Mouse (Mus musculus): ENCODE results near the gene Hamp. TPM values are rescaled to one million over a fixed set of nuclear protein-coding genes. Genes with fewer than 3 reads are reported as not detected.
"Not testable (repeated sequence)": the region's sequence is repeated elsewhere in the genome, so short reads cannot be mapped to it uniquely, and the experiment has no call there.

Hamp gene
- polyA plus RNA-seq, 1 experiment from 2014 or later = not detected

DNA sequence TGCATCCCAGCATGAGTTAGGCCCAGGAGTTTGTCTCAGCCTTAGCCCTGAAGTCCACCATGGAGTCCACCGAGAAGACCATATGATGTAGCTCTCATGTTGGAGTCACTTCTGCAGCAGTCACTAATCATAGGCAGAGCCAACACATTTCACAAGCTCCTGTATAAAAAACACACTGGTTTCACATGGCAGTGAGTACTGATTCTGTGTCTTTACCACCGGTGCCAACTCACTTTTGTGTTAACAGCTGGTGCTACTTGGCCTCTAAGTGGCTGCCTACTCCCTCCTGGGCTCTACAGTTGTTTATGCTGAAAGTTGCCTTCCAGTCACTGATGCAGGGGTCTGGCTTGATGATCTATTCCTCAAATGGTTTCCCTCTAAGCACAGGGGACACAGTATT lies 19.3 kb downstream of the Hamp start, which contains the start of gene Hamp2:
Hamp2 (minus strand) TSS at position 101 of the 400 bp plus-strand sequence.
- H3K9me3 ChIP-seq (ENCODE audit: control insufficient read depth, low read length); ATAC-seq (ENCODE audit: low FRiP score); H3K4me3 ChIP-seq (ENCODE audit: low read depth, low read length); H3K36me3 ChIP-seq (ENCODE audit: control insufficient read depth, insufficient read depth, low read length); H3K27me3 ChIP-seq (ENCODE audit: control insufficient read depth, insufficient read depth, low read length); H3K9ac ChIP-seq (ENCODE audit: low read depth, low read length); H3K4me1 ChIP-seq (replicated peaks; ENCODE audit: control insufficient read depth, insufficient read depth, low read length); DNase-seq (ENCODE audit: low spot score); H3K4me2 ChIP-seq (replicated peaks; ENCODE audit: low read depth, low read length); H3K27ac ChIP-seq (ENCODE audit: low read depth, low read length): not testable (repeated sequence)
- WGBS = 71% methylated on average over 2 of the region's 2 CpGs

DNA sequence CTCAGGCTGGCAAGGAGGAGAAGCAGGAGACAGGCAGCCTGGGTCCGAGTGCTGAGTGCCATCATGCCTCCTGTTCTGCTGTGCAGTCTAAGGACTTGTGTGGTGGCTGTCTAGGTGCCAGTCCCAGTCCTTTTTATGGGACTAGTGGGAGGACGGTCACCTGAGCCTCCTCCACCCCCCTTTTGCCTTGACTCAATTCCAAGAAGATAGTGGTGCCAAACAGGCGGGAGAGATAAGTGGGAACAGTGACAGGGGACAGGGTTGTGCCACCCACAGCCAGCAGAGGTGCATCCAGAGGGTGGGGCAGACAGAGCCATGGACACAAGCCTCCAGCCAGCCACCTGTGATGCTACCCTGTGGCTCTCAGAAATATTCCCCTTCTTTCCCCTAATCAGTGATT lies 19.8 kb downstream of the Hamp start:
- Histone ChIP-seq H3K4me1 (replicated peaks; ENCODE audit: control insufficient read depth, insufficient read depth, low read length) (no peaks in the 10 kb centered on the region), H3K4me3 (ENCODE audit: low read depth, low read length) (no peak overlapping the region), H3K4me2 (replicated peaks; ENCODE audit: low read depth, low read length) (no peak overlapping the region), H3K27ac (ENCODE audit: low read depth, low read length) (no peak overlapping the region), H3K9me3 (ENCODE audit: control insufficient read depth, low read length) (no peaks in the 10 kb centered on the region), H3K36me3 (ENCODE audit: control insufficient read depth, insufficient read depth, low read length) (no peaks in the 10 kb centered on the region), H3K9ac (ENCODE audit: low read depth, low read length) (no peak overlapping the region), H3K27me3 (ENCODE audit: control insufficient read depth, insufficient read depth, low read length) (no peaks in the 10 kb centered on the region)
- WGBS = 74% methylated on average over 3 of the region's 3 CpGs
- DNase-seq (ENCODE audit: low spot score) (no peak), ATAC-seq (ENCODE audit: low FRiP score) (no peak)

DNA sequence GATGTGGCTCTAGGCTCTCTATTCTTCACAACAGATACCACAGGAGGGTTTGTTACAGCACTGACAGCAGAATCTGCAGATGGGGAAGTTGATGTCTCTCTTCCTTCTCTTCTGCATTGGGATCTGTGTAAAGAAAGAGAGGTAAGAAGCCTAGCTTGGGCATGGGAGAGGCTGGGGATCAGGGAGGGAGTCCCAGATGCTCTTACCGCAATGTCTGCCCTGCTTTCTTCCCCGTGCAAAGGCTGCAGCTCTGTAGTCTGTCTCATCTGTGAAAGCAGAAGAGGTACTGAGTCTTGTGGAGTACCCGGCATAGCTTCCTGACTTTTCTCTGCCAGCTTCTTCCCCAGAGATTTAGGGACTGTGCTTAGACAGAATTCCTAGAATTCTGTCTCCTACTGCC lies 21.3 kb downstream of the Hamp start:
- H3K36me3 ChIP-seq (ENCODE audit: control insufficient read depth, insufficient read depth, low read length); H3K4me1 ChIP-seq (replicated peaks; ENCODE audit: control insufficient read depth, insufficient read depth, low read length); H3K9ac ChIP-seq (ENCODE audit: low read depth, low read length); DNase-seq (ENCODE audit: low spot score); ATAC-seq (ENCODE audit: low FRiP score); H3K27me3 ChIP-seq (ENCODE audit: control insufficient read depth, insufficient read depth, low read length); H3K27ac ChIP-seq (ENCODE audit: low read depth, low read length); H3K4me3 ChIP-seq (ENCODE audit: low read depth, low read length); H3K4me2 ChIP-seq (replicated peaks; ENCODE audit: low read depth, low read length); H3K9me3 ChIP-seq (ENCODE audit: control insufficient read depth, low read length): not testable (repeated sequence)
- WGBS = 40% methylated on average over 3 of the region's 3 CpGs

DNA sequence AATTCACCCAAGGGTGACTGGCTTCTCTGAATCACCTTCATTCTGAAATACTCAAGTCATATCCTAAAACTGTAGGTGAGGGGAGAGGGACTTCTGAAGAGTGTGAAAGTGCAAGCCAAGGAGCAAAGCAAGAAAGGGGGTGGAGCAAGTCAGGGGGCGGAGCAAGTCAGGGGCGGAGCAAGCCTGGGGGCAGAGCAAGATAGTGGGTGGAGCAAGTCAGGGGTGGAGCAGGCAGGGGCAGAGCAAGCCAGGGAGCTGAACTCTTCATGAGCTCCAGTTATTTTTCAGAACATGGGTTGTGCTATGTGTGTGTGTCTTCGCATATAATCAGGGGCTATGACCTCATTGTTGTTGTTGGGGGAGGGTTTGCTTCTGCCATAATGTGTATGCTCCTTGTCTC lies 23.6 kb downstream of the Hamp start:
- Histone ChIP-seq H3K27me3 (ENCODE audit: control insufficient read depth, insufficient read depth, low read length) (no peaks in the 10 kb centered on the region), H3K27ac (ENCODE audit: low read depth, low read length) (no peak overlapping the region), H3K4me1 (replicated peaks; ENCODE audit: control insufficient read depth, insufficient read depth, low read length) (no peaks in the 10 kb centered on the region), H3K9me3 (ENCODE audit: control insufficient read depth, low read length) (no peaks in the 10 kb centered on the region), H3K4me2 (replicated peaks; ENCODE audit: low read depth, low read length) (no peak overlapping the region), H3K4me3 (ENCODE audit: low read depth, low read length) (no peak overlapping the region), H3K36me3 (ENCODE audit: control insufficient read depth, insufficient read depth, low read length) (no peaks in the 10 kb centered on the region), H3K9ac (ENCODE audit: low read depth, low read length) (no peak overlapping the region)
- ATAC-seq (ENCODE audit: low FRiP score) (no peak), DNase-seq (ENCODE audit: low spot score) (no peak)
- WGBS = 81% methylated on average over 3 of the region's 3 CpGs

DNA sequence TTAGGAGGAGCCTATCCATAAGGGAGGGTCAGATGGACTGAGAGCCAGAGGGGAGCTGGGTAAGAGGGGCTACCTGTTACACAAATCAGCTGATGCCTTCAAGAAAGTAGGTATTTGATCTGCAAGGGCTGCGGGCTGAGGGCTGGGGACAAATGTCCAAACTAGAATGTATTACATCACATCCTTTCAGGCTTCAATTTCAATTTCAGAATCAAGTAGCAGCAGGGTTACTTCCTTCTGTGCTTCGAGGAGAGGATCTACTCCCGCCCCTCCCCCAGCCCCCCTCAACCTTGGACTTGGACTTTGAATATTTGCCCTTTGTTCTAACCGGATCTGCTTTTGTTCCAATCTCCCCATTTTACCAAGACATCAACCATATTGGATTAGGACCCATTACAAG lies 26.6 kb downstream of the Hamp start:
- H3K4me1 ChIP-seq (replicated peaks; ENCODE audit: control insufficient read depth, insufficient read depth, low read length) = no peaks in the 10 kb centered on the region

DNA sequence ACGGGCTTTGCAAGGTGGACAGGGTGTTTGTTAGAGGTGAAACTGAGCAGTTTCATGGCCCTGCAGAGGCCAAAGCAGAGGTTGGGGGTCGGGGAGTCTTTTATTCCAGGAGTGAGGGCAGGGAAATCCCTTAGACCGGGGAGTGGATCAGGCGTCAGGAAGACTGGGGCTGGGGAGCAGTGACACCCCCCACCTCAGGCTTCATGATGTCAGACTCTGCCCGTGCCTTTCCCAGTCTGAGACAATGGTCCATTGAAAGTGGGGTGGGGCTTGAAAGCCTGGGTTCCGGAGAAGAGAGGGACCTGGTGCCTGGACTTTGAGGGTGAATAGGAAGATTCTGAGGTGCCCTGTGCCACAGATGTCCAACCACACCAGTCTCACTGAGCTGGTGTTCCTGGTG lies 27.1 kb downstream of the Hamp start:
- no peak overlapping the region for H3K4me2 ChIP-seq (replicated peaks; ENCODE audit: low read depth, low read length)
- DNase-seq (ENCODE audit: low spot score) (no peak), ATAC-seq (ENCODE audit: low FRiP score) (no peak)
- no peak overlapping the region for H3K27ac ChIP-seq (ENCODE audit: low read depth, low read length)
- H3K9ac ChIP-seq (ENCODE audit: low read depth, low read length) = no peak overlapping the region
- no peaks in the 10 kb centered on the region for H3K36me3 ChIP-seq (ENCODE audit: control insufficient read depth, insufficient read depth, low read length)
- 33% methylated on average over 6 of the region's 6 CpGs for WGBS
- H3K4me1 ChIP-seq (replicated peaks; ENCODE audit: control insufficient read depth, insufficient read depth, low read length) = no peaks in the 10 kb centered on the region
- no peaks in the 10 kb centered on the region for H3K9me3 ChIP-seq (ENCODE audit: control insufficient read depth, low read length)
- no peaks in the 10 kb centered on the region for H3K27me3 ChIP-seq (ENCODE audit: control insufficient read depth, insufficient read depth, low read length)
- H3K4me3 ChIP-seq (ENCODE audit: low read depth, low read length) = no peak overlapping the region

More for the DNA sequence above, 26.6 kb downstream of the Hamp start:
- no peak for ATAC-seq (ENCODE audit: low FRiP score)
- Histone ChIP-seq H3K36me3 (ENCODE audit: control insufficient read depth, insufficient read depth, low read length) (no peaks in the 10 kb centered on the region), H3K27ac (ENCODE audit: low read depth, low read length) (no peak overlapping the region), H3K4me3 (ENCODE audit: low read depth, low read length) (no peak overlapping the region), H3K9me3 (ENCODE audit: control insufficient read depth, low read length) (no peaks in the 10 kb centered on the region), H3K4me2 (replicated peaks; ENCODE audit: low read depth, low read length) (no peak overlapping the region), H3K27me3 (ENCODE audit: control insufficient read depth, insufficient read depth, low read length) (no peaks in the 10 kb centered on the region), H3K9ac (ENCODE audit: low read depth, low read length) (no peak overlapping the region)
- WGBS = 62% methylated on average over 4 of the region's 4 CpGs
- no peak for DNase-seq (ENCODE audit: low spot score)

DNA sequence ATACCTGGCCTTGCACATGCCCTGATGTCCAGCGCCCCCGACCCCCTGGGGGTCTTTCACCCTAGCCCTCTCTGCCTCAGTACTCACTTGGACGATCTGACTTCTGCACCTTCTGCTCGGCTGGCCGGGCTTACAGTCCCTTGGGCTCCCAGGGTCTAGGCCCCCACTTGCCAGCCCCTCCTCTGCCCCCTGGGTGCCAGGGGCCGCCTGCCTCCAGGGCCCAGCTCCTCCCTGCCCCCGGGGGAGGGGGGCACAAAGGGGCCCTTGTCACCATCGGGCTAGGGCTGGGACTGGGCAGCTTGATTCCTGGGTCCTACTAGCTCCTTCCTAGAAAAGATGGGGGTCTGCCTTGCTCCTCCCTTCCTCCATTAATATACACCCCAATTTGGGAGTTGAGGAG lies 29.1 kb downstream of the Hamp start, which contains the start of gene Mag:
Mag (minus strand) TSS at position 142 of the 400 bp plus-strand sequence.
- 78% methylated on average over 8 of the region's 8 CpGs for WGBS
- DNase-seq (ENCODE audit: low spot score) (no peak), ATAC-seq (ENCODE audit: low FRiP score) (no peak)
- Histone ChIP-seq H3K9me3 (ENCODE audit: control insufficient read depth, low read length) (no peaks in the 10 kb centered on the region), H3K4me1 (replicated peaks; ENCODE audit: control insufficient read depth, insufficient read depth, low read length) (no peaks in the 10 kb centered on the region), H3K9ac (ENCODE audit: low read depth, low read length) (no peak within 1 kb of the TSS), H3K27ac (ENCODE audit: low read depth, low read length) (no peak within 1 kb of the TSS), H3K4me3 (ENCODE audit: low read depth, low read length) (no peak within 1 kb of the TSS), H3K36me3 (ENCODE audit: control insufficient read depth, insufficient read depth, low read length) (no peaks in the 10 kb centered on the region), H3K27me3 (ENCODE audit: control insufficient read depth, insufficient read depth, low read length) (no peaks in the 10 kb centered on the region), H3K4me2 (replicated peaks; ENCODE audit: low read depth, low read length) (no peak within 1 kb of the TSS)

DNA sequence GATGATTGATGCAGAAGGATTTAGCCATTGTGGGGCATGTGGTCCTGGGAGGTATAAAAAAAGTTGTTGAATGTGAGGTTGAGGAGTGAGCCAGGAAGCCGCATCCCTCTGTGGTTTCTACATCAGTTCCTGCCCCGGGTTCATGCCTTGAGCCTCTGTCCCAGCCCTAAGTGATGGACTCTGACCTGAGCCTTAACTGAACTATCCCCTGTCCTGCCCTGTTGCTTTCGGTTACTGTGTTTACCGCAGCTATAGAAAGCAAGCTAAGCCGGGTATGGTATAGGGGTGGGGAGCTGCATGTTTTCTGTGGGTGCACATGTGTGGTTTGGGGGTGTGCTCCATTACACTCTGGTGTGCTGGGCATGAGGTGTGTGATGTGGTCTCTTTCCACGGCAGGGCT lies 34.1 kb downstream of the Hamp start:
- no peaks in the 10 kb centered on the region for H3K36me3 ChIP-seq (ENCODE audit: control insufficient read depth, insufficient read depth, low read length)
- no peak overlapping the region for H3K4me3 ChIP-seq (ENCODE audit: low read depth, low read length)
- DNase-seq (ENCODE audit: low spot score) = no peak
- H3K4me1 ChIP-seq (replicated peaks; ENCODE audit: control insufficient read depth, insufficient read depth, low read length) = no peaks in the 10 kb centered on the region; the same call in 1 of the 2 replicates
- H3K9me3 ChIP-seq (ENCODE audit: control insufficient read depth, low read length) = no peaks in the 10 kb centered on the region
- ATAC-seq (ENCODE audit: low FRiP score) = no peak
- no peaks in the 10 kb centered on the region; the same call in 1 of the 2 replicates for H3K27me3 ChIP-seq (ENCODE audit: control insufficient read depth, insufficient read depth, low read length)
- no peak overlapping the region for H3K9ac ChIP-seq (ENCODE audit: low read depth, low read length)
- WGBS = 83% methylated on average over 6 of the region's 6 CpGs
- H3K4me2 ChIP-seq (replicated peaks; ENCODE audit: low read depth, low read length) = no peak overlapping the region
- H3K27ac ChIP-seq (ENCODE audit: low read depth, low read length) = no peak overlapping the region

DNA sequence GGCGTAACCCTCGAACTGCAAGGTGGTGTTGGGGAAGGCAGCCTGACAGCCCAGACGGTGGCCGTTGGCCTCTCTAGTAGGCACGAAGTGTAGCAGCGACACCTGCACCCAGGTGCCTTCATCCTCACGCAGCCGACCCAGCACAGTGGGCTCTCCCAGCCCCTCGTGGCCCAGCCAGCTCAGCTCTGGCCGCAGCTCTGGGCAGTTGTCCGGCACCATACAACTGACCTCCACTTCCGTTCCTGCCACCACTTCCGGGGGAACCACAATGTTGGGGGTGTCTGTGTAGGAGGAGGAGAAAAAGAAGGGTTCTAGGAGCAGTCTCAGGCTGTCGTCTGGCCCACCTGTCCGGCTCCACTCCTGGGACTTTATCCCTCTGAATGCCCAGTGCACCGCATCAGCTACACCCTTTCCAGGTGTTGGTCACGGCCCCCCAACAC lies 34.8 kb downstream of the Hamp start:
- Histone ChIP-seq H3K9ac (ENCODE audit: low read depth, low read length) (no peak overlapping the region), H3K36me3 (ENCODE audit: control insufficient read depth, insufficient read depth, low read length) (no peaks in the 10 kb centered on the region), H3K4me3 (ENCODE audit: low read depth, low read length) (no peak overlapping the region; the same call in 1 of the 2 replicates), H3K4me2 (replicated peaks; ENCODE audit: low read depth, low read length) (peak overlapping the region; percentile 58), H3K27ac (ENCODE audit: low read depth, low read length) (no peak overlapping the region), H3K27me3 (ENCODE audit: control insufficient read depth, insufficient read depth, low read length) (no peaks in the 10 kb centered on the region; the same call in 1 of the 2 replicates), H3K9me3 (ENCODE audit: control insufficient read depth, low read length) (no peaks in the 10 kb centered on the region), H3K4me1 (replicated peaks; ENCODE audit: control insufficient read depth, insufficient read depth, low read length) (no peaks in the 10 kb centered on the region; the same call in 1 of the 2 replicates)
- ATAC-seq (ENCODE audit: low FRiP score) = peak; percentile 40; the same call in 1 of the 2 replicates
- WGBS = 27% methylated on average over 17 of the region's 17 CpGs
- no peak for DNase-seq (ENCODE audit: low spot score)
